Mouse (Mus musculus) yolk sac, embryonic 10.5 days (tissue): ENCODE measurements around the gene Ptpn12.

ENCODE experiments used
- DNase-seq: peaks from one replicate; pipeline ENCODE4 v3.0.0-alpha.2; 2017; ENCODE audit warnings: low spot score

The Ptpn12 gene

DNA sequence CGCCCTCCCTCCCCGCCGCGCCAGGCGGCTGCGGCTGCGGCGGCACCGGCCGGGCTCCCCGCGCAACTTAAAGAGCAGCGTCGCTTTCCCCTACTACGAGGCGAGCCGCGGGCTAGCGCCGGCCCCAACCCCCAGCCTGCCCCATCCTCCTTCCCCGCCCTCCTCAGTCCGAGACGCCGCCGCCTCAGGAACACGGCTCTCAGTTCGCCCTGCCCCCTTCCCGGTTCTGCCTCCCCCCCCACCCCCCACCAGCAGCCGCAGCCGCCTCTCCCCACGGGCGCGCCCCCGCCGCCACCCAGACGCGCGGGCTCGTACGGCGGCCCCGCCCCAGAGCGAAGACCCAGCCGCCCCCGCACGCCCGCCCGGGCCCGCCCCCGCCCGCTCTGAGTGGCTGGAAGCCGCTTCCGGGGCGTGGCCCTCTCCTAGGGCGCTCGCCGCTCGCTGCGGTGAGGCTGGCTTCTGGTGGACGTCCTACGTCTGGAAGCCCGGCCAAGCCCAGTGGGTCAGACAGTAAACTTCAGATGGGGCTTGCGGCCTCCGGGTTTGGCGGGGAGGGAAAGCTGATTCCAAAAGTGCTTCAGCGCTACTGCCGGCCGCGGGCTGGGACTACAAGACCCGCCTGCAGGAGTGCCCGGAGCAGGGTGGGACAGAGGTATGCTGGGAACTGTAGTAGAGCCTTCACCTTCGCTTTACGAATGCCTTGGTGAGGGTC, at the start of gene Ptpn12:
Gene Ptpn12 (minus strand): TSS at position 92 of the 712 bp plus-strand sequence.
- peak; percentile 96 for DNase-seq

DNA sequence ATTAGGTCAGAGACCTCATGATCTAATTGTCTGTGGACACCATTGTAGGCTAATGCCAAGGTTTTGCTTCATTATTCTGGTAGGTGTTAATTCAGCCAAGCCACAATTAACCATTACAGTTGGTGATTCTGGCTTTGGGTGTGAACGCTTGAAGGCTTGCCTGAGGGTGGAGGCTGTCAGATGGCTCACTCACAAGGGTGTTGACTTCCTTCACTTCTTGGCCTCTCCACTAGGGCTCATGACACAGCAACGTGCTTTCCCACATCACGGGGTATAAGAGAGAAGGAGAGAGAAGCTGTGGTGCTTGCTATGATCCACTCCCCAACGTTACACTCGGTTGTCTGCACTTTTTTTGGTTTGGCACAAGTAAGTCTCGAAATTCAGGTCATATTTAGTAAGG, 35.5 kb upstream of the Ptpn12 start:
- DNase-seq: no peak

DNA sequence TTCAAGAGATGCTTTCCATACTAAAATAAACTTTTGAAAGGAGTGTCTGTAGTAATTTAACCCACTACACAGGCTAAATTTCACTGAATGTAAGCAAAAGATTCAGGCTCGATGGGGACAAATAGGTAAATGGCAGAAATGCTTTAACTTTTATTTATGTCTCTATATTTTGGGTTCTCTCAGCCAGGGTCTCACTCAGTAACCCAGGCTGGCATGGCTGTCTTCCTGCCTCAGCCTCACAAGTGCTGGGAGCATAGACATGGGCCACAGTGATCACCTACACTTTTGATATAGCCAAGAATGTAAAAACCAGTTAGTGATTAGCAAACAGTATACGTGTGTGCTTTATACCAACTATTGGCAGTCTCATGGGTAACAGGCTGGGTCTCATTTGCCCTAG, 1.5 kb upstream of the Ptpn12 start:
- DNase-seq: no peak

DNA sequence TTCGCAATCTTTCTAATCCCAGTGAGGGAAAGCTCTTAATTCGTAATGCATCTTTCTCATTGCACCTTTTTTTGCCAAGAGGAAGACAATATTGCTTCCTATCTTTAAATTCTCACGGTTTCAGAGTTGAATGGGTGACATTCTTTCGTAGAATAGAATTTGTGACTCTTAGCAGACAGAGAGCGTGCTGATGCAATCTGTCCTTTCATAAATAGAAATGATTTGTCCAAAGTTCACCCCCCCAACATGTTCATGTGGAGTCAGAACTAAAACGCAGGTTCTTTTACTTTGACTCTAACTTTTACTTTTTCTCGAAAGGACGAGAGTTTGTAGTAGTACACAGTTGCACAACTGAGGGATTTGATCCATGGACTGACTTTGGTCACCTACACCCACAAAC, 884 bp upstream of the Ptpn12 start:
- no peak for DNase-seq

DNA sequence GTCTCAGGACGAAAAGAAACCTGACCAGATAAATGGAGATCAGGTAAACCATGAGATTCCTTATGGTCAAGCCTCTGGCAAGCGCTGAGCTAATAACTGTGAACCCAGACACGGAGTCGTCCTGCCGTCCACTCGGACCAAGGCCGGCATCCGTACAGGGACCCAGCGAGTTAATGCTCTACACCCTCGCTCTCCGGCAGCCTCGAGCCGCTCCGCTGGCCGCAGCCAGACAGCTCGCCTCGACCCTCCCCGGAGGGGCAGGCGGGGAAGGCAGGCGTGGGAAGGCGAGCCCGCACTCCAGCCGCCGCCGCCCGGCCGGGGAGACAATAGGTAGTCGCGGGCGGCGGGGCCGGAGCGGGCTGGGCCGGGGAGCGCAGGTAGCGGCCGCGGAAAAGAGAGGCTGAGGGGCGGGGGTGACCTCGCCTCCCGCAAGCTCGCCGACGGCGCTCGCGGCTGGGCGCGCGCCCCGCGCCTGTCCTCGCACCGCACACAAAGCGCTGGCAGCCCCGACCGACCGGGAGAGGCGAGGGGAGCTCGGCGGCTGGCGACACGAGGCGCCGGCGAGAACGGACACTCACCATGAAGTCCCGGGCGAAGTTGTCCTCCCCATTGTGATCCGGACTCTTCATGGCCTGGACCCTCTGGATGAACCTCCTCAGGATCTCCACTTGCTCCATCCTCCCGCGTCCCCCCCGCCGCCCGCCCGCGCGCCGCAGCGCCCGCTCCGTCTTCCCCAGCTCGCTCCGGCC, 466 bp downstream of the Ptpn12 start:
- DNase-seq: peak; percentile 58

DNA sequence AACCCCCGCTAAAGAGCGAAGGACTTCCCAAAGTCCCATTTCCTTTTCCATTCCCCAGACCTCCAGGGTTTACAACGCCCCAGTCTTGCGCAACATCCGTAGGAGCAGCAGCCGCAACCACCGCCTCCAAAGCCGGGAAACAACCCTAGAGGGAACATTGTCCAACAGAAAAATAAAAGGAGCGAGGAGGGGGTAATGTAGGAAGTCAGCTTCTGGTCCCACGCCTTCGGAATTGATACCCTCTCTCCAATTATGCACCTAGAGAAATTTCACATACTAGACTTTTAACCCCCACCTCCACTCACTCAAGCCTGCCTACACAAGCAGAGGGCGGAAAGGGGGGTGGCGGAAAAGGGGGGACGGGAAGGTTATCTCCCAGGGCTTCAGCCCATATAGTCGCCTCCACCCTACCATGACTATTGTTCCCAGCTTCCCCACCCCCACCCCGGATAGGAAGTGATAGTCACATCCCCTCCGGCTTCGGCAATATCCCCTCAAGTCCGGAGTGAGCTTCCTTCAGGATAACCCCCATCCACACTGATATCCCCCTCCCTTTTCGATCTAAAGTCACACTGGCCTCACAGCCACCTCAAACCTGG, 1.1 kb downstream of the Ptpn12 start:
- DNase-seq: peak; percentile 79

DNA sequence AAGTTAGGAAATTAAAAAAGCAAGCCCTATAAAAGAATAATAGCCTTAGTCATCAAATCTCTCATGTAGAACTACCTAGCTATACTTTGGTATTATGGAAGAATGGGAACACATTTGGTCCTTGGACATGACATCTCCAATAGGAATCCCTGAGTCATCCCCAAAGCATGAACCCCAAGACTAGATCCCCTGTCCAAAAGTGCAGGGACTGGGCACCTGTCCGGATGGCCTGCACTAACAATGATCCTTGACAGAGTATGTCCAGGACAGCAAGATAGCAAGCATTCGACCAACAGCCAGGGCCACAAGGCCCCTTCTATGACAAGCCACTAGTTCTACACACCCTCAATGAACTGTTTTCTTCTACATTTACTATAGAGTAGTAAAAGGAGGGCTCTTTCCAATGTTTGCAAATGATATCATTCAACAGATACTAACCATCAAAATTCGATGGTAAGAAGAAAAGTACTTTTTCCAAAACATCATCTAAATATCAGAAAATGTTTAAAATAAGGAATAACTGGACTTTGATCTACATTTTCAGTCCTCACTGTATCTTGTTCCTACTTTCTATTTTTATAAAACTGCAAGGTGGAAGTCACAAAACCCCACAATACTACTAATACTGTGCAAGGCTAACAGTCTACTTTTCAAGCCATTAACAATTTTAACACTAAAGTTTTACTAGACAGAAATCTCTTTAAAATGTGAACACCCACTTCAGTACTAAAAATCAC, 2.0 kb downstream of the Ptpn12 start:
- DNase-seq: no peak

DNA sequence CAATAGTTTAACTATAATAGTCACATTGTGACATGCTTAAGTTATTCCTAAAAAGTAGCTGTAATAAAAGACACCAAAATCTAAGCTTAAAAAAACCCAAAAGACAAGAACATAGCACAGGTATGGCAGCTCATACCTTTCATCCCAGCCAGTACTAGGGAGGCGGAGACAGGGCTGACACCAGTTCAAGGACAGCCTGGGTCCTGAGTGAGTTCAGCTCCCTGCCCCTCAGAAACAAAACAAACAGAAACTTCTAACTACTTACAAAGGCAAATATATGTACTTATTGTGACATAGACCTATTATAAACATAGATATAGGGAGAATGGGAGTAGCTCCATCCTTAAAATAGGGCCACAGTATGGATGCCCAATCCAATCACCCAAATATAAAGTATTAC, 3.2 kb downstream of the Ptpn12 start:
- no peak for DNase-seq

DNA sequence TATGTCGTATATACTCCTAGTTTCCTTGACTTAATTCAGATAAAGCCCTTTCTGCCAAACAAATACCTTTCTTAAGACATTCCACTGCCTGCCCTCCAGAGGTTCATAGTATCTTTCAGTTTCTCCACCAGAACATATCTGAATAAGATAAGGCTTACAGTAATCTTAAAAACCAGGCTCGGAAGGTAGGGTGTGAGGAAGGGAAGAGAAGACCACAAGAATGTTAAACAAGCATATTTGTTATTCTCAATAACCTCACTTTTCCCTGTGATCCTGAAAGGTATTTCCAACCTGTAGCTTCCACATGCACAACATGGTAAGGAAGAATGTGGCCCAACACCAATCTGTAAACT, 5.0 kb downstream of the Ptpn12 start:
- DNase-seq: no peak

DNA sequence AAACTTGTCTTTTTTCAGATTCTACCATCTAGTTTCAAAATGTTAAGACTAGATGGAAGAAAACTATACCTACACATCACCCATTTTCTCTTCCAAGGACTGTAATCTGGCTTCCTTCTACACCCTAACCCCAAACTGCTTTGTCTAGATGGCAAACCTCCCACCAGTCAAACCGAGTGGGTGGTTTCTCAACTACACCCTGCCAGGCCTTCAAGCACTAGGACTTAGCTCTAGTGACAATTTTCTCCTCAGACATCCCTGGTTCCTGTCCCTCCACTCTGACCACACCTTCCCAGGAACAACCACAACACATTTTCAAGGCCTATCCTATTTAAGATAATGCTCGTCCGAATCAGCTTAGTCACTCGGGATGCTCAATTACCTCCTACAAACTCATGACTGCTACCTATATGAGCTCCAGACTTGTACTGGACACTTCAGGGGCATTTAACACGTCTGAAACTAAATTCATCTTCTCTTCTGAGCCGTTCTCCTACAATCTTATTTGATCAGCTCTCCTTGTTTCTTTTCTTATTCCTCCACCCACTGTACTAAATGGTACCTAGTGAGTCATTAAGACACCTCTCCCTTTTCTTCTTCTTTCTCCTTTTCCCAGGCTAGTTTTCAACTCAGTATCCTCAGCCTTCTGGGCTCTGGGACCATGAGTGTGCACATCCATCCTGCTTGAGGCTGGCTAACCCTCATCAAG, 5.5 kb downstream of the Ptpn12 start:
- DNase-seq: no peak

DNA sequence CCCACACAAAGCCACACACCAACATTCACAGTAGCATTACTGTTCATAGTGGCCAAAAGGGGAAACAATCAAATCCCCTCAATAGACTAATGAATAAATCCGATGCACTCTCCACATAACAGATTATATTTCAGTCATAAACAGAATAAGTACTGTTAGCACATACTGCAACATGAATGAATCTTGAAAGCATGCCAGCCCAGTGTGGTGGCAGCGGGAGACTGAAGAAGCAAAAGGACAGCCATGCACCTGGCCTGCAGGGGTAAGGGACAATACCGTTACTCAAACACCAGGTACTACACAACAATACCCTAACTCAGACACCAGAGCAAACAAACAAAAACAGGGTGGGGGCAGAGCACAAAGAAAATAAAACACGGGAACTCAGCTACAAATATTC, 6.7 kb downstream of the Ptpn12 start:
- DNase-seq: no peak

DNA sequence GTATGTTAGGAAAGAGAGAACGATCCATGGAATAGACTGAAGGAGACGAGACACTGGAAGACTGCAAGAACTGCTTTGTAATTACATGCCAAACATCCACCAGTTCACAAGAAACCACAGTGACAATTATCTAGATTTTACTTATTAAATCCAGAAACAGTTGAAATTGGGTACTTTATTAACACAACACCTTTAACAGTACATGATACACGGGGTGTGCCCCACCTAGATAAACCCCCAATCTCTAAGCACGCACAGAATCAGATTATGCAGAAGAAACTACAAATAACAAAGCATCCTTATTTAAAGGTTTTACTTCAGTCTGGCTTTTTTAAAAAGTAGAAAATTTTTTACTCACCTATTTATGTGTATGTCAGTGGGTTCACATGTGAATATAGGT, 8.6 kb downstream of the Ptpn12 start:
- DNase-seq: no peak

DNA sequence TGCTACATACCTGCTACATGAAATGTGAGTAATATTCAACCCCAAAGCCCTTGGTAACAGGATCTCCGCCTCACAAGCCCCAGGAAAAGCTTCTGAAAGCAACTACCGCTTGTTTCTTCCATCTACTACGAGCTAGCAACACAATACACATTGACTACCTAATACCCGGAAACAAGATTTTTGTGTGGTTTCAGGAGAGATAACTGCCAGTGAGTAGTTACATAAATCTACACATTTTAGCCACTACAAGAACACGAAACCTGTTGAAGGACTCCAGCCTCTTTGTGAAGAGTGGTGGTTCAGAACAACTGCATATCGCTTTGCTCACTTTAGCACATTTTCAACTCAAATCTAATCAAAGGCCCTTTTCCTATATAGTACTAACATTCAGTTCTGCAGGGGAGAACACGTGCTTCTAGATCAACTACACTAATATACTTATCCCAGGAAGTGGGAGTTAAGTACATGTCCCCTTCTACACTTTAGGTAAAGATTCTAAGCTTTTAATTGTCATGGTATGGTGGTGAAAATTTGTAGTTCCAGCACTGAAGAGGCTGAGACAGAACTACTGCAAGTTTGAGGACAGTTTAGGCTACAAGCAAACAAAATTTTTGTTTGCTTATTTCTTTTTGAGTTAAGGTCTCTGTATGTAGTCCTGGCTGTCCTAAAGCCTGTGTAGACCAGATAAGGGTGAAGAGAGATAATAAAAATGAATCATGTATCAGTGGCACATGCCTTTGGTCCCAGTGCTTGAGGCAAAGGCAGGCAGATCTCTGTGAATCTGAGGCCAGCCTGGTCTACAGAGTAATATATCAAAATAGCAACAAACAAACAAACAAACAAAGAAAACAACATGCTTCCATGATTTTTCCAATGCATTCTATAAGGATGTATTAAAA, 9.3 kb downstream of the Ptpn12 start:
- no peak for DNase-seq

DNA sequence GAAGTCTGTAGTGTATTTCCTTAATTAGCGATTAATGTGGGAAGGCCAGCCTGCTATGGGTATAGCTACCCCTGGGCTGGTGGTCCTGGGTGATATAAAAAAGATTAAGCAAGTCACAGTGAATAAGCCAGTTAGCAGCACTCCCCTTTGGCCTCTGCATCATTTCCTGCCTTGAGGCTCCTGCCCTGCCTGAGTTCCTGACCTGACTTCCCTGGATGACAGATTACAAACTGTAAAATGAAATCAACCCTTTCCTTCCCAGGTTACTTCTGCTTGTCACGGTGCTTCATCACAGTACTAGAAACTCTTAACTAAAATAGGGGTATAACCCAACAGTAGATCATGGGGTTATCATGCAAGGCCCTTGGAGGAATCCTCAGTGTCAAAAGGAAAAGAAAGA, 10.2 kb downstream of the Ptpn12 start:
- DNase-seq: no peak

DNA sequence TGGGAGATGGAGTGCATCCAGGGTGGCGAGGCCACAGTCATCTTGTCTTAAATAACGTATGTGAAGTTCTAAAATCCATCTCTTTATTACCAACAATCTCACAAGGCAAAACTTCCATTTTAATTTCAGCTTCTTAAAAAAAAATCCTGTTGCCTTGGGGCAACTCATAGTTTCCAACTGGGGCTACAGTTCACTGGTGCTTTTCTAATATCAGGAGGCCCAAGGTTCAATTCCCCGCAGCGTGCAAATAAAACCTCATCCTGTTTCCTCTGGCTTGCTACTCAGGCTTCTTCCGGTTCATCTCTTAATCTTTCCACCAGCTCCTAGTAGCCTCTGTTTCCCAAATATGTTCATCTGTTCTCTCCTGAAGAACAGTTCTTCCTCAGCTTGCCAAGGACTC, 17.6 kb downstream of the Ptpn12 start:
- DNase-seq: no peak

DNA sequence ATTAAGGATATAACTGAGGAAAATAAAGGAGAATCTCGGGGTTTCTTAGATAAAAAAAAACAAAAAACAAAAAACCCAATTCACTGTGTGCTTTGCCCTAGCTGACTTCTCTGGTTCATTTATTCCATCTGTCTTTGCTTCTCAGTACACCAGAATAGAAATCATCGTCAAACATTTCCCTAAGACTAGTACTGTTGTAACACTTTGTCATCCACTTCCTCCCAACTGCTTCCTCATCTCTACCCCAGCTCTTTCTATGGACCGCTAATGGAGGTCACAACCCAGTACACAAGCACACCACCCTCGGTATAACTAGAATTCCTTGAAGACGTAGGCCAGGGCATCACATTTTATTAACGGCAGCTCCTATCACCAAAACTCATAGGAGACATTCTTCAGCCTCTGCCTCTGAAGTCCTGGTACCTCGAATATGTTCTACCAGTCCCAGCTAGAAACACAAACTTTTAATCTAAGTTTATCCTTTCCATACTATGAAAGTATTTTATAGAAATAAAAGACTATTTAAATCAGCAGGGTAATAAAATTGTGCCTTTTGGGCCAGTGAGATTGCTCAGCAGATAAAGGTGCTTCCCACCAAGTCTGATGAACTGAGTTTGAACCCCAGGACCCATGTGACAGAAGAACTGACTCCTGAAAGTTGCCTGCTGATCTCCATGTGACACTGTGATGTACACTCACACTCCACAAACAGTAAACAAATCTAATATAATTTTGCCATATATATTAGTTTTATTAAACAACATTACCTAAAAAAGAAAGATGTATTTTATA, 19.8 kb downstream of the Ptpn12 start:
- no peak for DNase-seq

DNA sequence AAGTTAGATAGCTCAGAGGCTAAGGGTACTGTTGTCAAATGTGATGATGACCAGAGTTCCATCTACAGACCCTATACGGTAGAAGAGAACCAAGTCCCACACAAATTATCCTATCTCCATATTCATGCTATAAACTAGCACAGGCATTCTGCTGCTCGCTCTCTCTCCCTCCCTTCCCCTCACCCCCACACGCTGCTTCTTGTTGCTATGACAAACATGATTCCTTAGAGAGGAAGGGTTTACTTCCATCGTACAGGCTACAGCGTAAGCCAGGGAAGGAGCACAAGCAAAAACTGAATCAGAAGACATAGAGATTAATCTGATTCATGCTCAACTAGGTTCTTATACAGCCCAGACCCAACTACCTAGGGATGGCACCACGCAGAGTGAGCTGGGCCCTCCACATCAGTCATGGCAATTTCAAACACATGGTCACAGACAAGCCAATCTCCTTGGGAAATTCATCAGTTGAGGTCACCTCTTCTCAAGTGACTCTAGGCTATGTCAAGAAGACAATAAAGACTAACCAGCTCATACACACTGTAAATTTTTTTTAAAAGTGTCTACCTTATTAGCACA, 21.2 kb downstream of the Ptpn12 start:
- no peak for DNase-seq

DNA sequence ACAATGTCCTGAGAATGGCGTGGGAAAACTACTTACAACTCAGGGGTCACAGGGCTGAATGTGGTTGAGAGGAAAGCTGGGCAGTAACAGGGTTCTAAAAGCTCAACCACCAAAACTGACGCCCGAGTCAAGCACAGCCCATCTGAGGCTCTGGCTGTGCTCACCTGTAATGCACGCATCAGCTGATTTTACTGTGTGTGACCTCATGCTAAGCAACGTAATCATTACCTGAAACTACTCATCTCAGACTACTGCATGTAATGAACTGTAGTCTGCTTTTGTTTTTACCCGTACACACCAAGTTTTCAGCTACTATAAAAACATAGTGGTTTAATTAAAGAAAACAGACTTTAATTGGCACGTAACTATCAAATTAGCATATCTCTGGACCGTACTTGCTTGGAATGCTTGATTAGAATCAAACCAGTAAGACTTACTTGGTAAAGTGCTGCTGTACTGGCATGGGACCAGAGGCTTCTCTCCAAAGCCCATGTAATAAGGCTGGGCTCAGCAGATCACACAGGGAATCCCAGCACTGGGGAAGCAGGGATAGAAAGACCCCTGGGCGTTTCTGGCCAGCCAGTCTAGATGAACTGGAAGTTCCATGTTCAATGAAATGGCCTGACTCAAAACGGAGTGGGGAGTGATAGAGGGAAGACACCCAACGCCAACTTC, 22.2 kb downstream of the Ptpn12 start:
- no peak for DNase-seq

DNA sequence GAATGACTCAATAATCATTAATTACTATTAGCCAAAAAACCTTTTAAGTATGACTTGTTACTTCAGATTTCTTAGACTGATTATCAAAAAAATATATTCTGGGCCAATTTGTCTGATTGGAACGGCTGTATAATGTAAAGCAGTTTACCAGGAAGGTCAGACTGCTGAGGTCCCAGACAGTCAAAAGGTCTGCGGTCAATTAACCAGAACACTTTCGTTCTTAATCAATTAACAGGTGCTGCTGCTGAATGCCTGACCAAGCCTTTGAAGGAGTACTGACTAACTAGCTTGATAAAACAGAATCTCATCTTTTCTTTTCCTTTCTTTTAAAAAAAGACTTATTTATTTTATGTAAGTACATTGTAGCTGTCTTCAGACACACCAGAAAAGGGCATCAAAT, 23.1 kb downstream of the Ptpn12 start:
- DNase-seq: no peak
